Mouse (Mus musculus) lung, postnatal 0 days (tissue): ENCODE results near the gene Tmem104.

Source experiments
- CTCF ChIP-seq: IDR thresholded peaks from 2 replicates; pipeline ENCODE4 v1.5.1; 2016; ENCODE audit warnings: antibody characterized with exemption, mild to moderate bottlenecking
- EP300 ChIP-seq: IDR thresholded peaks from 2 replicates; pipeline ENCODE4 v1.6.1; 2016; ENCODE audit warnings: antibody characterized with exemption, mild to moderate bottlenecking, control low read depth

DNA sequence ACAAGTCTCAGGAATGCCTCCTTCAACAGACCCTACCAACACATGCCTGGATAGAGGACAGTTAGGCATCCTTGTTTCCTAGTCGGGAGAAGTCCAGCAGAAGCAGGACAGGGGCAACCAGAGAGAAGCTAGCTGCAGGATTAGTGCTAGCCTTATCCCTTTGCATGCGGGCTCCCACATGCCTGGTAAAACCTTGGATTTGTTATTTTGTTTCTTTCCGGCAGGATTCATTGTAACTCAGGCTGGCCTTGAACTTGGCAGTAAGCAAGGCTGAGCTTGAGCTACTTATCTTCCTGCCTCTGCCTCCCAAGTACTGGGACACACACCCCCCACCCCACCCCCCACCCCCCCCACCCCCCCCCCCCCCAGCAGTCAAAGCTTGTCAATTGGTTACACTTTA is 64.0 kb downstream of the Tmem104 start:
- TF ChIP-seq CTCF (no peak), EP300 (no peak)
